Mouse (Mus musculus) midbrain, embryonic 16.5 days (tissue): ENCODE measurements at regions not wholly inside any gene's neighbourhood (a gene's known extent, or its start where the extent isn't known, plus 50 kb on each side); places are given as distances from the start of the nearest gene placed in this dataset. TPM values are rescaled to one million over a fixed set of nuclear protein-coding genes. Genes with fewer than 3 reads are reported as not detected.

Experiments
- ATAC-seq: fragments of 200-750 bp; cut with Nextera tagmentation; 2 replicates; pipeline ENCODE4 v1.8.0; 2017; ENCODE audit warnings: moderate TSS enrichment
- H3K27ac ChIP-seq: fragments of 300-500 bp; sonication (generic); 2 replicates; pipeline ENCODE4 v1.5.1; 2014; ENCODE audit warnings: mild to moderate bottlenecking, low read length, mixed read lengths
- H3K27me3 ChIP-seq: fragments of 300-500 bp; sonication (generic); 2 replicates; pipeline ENCODE4 v1.6.1; 2014; ENCODE audit warnings: low read depth, low read length, mixed read lengths; ENCODE audit not compliant: control insufficient read depth, insufficient read depth
- H3K36me3 ChIP-seq: fragments of 300-500 bp; sonication (generic); 2 replicates; pipeline ENCODE4 v1.6.1; 2014; ENCODE audit warnings: mild to moderate bottlenecking, low read length, moderate library complexity, mixed read lengths; ENCODE audit not compliant: control insufficient read depth, insufficient read depth
- H3K4me1 ChIP-seq: fragments of 300-500 bp; sonication (generic); 2 replicates; pipeline ENCODE4 v1.6.1; 2014; ENCODE audit warnings: mild to moderate bottlenecking, low read length, mixed read lengths; ENCODE audit not compliant: control insufficient read depth, insufficient read depth
- H3K4me2 ChIP-seq: fragments of 300-500 bp; sonication (generic); 2 replicates; pipeline ENCODE4 v1.6.1; 2014; ENCODE audit warnings: mild to moderate bottlenecking, low read length, mixed read lengths
- H3K4me3 ChIP-seq: fragments of 300-500 bp; sonication (generic); 2 replicates; pipeline ENCODE4 v1.5.1; 2014; ENCODE audit warnings: low read depth, mild to moderate bottlenecking, low read length, moderate library complexity, mixed read lengths
- H3K9ac ChIP-seq: fragments of 300-500 bp; sonication (generic); 2 replicates; pipeline ENCODE4 v1.6.1; 2014; ENCODE audit warnings: low read depth, low read length, mixed read lengths
- H3K9me3 ChIP-seq: fragments of 300-500 bp; sonication (generic); replicated peaks from 2 replicates; pipeline ENCODE4 v1.6.1; 2014; ENCODE audit warnings: mild to moderate bottlenecking, low read length, mixed read lengths; ENCODE audit not compliant: control insufficient read depth, poor library complexity, severe bottlenecking
- WGBS: fragments of 180-500 bp; shearing (Covaris S2); extraction: QIAGEN DNeasy Blood & Tissue Kit; methylation state at CpG from one replicate; pipeline ENCODE4 v1.1.7; 2014; 5-methylcytosine and 5-hydroxymethylcytosine counted together
- microRNA-seq: library from miRNA; unstranded; fragments of <30 nt; microRNA quantifications from one replicate; pipeline ENCODE4, GENCODE M21; 2017

DNA sequence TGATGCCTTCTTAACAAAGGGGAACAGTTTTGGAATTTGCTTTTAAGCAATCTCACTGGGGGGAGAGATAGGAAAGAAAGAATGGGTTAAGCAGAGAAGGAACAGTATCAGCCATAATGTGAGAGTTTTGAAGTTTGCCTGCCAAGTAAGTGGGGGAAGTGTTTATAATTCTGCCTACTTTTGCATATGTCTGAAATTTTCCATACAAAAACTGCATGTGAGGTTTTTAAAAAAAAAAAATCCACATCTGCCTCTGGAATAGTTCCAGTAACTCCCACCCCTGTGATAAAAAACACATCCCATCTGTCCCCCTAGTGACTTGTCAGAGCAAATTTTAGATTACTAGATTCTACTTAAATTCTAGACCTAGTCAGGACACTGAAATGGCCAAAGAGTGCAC is 63.5 kb upstream of the Pitrm1 start:
- Histone ChIP-seq H3K9ac (no peak overlapping the region), H3K9me3 (no peaks in the 10 kb centered on the region), H3K4me1 (no peaks in the 10 kb centered on the region), H3K4me2 (no peak overlapping the region), H3K27ac (no peak overlapping the region), H3K36me3 (no peaks in the 10 kb centered on the region), H3K27me3 (no peaks in the 10 kb centered on the region), H3K4me3 (no peak overlapping the region)
- ATAC-seq = no peak

DNA sequence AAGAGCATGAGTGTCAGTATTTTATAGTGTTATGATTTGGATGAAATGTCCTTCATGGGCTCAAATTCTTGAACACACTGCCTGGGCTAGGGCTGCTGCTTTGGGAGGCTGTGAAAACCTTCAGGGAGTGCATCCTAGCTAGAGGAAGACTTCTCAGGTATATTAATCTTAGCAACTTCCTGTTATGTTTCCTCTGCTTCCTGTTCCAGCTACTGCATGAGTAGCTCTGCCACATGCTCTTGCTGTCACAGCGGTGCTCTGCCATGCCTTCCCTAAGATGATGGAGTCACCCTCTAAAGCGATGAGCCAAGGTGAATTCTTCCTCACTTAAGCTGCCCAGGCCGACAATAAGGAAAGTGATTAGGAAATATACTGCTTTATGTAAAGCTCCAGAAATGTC is 60.1 kb upstream of the Pitrm1 start:
- 88% methylated on average over 3 of the region's 3 CpGs for WGBS
- no peaks in the 10 kb centered on the region for H3K9me3 ChIP-seq
- H3K27me3 ChIP-seq = no peaks in the 10 kb centered on the region
- no peaks in the 10 kb centered on the region for H3K36me3 ChIP-seq
- ATAC-seq = no peak
- H3K4me3 ChIP-seq = no peak overlapping the region
- no peak overlapping the region for H3K9ac ChIP-seq
- H3K4me2 ChIP-seq = no peak overlapping the region
- no peaks in the 10 kb centered on the region for H3K4me1 ChIP-seq
- H3K27ac ChIP-seq = no peak overlapping the region

DNA sequence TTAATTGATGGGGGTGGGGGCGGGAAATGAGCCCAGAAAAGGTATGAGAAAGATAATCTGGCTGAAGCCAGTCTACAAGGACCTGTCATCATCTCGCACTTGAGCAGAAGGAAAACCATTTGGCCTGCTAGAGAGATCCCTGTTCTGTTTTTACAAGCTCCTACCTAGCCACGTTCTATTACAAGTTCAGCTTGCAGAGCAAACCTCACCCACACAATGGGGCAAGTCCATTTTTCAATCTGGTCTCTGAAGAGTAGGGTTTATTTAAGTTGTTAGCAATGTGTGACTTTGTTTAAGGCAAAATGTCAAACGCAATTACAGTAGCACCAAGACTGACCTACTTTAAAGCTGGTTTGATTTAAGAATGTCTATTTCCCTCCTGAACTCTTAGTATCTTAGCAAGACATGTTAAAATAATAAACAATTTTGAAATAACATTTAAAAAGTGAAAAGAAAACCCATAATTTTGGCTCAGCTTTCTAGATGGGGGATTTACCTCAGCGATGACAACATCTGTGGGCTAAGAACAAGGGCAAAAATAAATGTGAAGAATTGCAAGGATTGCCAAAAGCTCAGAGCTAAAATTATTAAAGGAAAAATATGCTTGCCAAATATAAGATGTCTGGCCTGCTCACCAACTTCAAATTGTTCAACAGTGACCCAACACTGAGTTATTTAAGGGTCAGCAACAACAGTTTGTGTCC is 54.9 kb upstream of the Pitrm1 start:
- Histone ChIP-seq H3K9ac (no peak overlapping the region), H3K9me3 (no peaks in the 10 kb centered on the region), H3K36me3 (no peaks in the 10 kb centered on the region), H3K4me3 (no peak overlapping the region), H3K27me3 (no peaks in the 10 kb centered on the region), H3K27ac (no peak overlapping the region), H3K4me1 (no peaks in the 10 kb centered on the region), H3K4me2 (no peak overlapping the region)
- ATAC-seq = no peak
- 84% methylated on average over 5 of the region's 5 CpGs for WGBS

Small RNA genes lying in the stretch of these regions (microRNA-seq; reads per million reads assigned to microRNA genes)
- gene Gm26259 = not detected
